Mouse (Mus musculus) megakaryocyte, adult 5-6 weeks (primary cell): ENCODE results near the gene Terb2. TPM values are rescaled to one million over a fixed set of nuclear protein-coding genes. Genes with fewer than 3 reads are reported as not detected.

ENCODE experiments used
- ATAC-seq: 2 replicates; pipeline ENCODE4 v1.8.0; 2016; ENCODE audit warnings: mild to moderate bottlenecking, inconsistent platforms; ENCODE audit not compliant: poor library complexity, severe bottlenecking
- total RNA-seq, 2 experiments: library from RNA; stranded (forward) in 1 of 2; stranded (reverse) in 1 of 2; fragments of 153-499, 151-499 nt in 1 of 2; fragments of 221-1000, 200-1000 nt in 1 of 2; gene quantifications; 2 replicates each; pipeline versions ENCODE4 v1.2.3 to v1.2.4; 2015 to 2017

The Terb2 gene
- total RNA-seq, 2 experiments from 2014 or later, result not detected

DNA sequence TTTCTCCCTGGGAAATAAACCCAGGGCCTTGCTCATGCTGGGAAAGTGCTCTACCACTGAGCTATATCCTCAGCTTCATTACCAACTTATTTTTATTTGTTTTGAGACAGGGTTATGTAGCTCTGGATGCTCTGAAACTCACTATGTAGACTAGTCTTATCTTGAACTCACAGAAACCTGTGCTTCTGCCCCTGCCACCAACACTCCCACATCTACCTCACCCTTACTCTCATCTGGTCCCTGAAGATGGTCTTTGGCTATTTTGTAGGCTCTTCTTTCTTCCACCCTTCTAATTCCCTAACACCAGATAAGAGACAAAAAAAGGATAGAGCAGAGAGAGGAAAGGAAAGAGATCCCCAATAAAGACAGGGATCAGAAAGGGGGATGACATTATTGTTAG lies 37.6 kb downstream of the Terb2 start:
- no peak for ATAC-seq

- ATAC-seq, result no peak
Observed at GRCm38 (mm10) chr2:122230395-122230794, 44.3 kb downstream of the Terb2 start.

DNA sequence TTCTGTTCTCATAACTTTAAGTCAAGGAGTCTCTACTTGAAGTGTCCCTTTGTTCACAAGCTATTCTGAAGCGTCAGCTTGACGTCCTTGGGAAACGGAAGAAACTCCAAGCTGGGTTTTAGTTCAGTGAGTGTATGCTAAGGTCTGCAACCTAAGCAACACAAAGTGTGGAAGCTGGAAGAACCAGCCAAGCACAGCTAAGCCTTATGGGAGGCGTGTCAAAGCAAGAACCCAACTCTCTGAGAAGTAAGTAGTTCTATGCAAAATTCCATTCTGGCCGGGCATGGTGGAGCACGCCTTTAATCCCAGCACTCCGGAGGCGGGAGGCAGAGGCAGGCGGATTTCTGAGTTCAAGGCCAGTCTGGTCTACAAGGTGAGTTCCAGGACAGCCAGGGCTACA lies 45.5 kb downstream of the Terb2 start:
- no peak for ATAC-seq

- no peak for ATAC-seq
Observed at GRCm38 (mm10) chr2:122233341-122233740, 47.3 kb downstream of the Terb2 start.

- ATAC-seq, result peak; percentile 29
Observed at GRCm38 (mm10) chr2:122233759-122234557, 47.9 kb downstream of the Terb2 start.

DNA sequence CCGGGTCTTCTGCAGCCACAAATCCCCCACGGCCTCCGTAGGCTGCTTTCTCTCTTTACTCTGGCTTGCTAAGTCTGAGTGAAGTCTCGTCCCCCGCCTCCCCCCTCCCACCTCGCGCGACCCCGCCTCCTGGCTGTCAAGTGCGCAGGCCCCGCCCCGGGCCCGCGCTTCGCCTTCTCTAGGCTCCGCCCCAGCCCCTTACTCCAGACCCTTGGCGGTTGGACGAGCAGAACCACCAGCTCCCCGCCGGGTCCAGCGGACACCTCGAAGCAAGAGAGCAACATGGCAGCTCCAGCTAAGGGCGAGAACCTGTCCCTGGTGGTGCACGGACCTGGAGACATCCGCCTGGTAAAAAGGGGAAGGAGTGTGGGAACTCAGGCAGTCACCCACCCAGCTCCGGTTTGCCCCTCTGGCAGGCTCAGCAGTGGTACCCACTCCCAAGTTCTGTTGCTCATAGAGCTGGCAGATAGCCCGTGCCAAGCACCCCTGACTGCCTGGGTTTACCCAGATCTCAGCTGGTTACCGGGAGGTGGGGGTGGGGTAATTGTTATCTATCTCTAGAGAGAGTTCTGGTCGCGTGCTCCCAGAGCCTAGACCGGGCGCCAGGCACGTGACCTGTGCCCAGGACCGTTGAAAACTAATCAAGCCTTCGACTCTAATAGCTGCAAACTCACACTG lies 48.7 kb downstream of the Terb2 start, which contains the start of gene Sord:
TSS of gene Sord (plus strand) at position 139 of the 678 bp plus-strand sequence.
- peak; percentile 83 for ATAC-seq

DNA sequence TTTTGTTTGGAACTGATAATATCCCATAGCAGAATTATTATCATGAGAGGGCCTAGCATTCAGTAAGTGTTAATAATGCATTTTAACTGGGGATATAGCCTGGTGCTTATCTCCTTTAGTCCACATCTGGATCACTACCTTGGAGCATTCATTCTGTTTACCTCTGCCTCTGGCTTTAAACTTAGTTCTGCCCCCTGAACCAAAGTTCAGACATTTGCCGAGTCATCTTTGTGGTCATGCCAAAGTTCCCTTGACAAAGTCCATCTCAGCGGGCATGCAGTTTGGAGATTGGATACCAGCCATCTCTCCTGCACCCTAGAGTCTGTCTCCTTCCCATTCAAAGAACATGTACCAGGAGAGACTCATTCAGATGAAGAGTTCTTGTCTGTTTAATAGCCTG lies 49.4 kb downstream of the Terb2 start:
- no peak for ATAC-seq

GRCm38 (mm10) chr2:122236321-122236720 lies 50.2 kb downstream of the Terb2 start:
- no peak for ATAC-seq

- ATAC-seq, result no peak
Observed at GRCm38 (mm10) chr2:122237891-122238470, 51.9 kb downstream of the Terb2 start.

GRCm38 (mm10) chr2:122240735-122241134 lies 54.7 kb downstream of the Terb2 start:
- no peak for ATAC-seq

- ATAC-seq, result no peak
Observed at GRCm38 (mm10) chr2:122241226-122241625, 55.2 kb downstream of the Terb2 start.

- ATAC-seq, result no peak
Observed at GRCm38 (mm10) chr2:122241935-122242334, 55.9 kb downstream of the Terb2 start.

GRCm38 (mm10) chr2:122243671-122244131 lies 57.6 kb downstream of the Terb2 start:
- ATAC-seq, result peak; percentile 95

DNA sequence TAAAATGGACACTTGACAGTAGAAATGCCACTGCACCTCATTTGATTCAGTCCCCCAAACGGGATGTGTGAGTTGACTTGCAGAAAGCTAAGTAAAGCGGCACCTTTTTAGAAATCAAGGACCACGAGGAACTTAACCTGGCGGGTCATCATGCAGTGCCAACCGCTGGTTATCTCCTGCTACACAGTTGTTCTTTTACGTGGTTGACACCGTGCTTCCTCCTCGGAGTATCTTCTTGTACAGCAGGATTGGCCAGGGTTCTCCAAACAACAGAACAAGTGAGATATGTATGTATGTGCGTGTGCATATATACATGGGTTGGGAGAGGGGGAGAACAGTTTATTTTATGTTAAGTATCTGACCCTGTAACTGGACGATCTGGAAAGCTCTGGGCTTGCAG lies 61.7 kb downstream of the Terb2 start:
- ATAC-seq, result no peak

DNA sequence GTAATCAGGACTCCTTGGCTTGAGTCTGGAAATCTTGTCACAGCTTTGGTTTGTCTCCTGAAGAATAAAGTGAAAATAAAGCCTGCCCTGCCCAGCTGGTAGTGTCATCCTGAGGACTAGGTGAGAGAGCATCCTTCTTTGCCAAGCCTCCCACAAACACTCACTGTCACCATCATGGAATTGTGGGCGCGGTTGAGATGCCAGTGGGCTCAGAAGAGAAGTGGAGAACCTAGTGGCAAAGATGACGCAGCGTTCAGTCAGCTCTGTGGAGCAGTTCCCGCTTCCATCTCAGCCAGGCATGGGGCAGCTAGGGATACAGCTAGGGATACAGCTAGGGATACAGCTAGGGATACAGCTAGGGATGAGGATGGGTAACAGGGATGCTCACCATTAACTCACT lies 69.9 kb downstream of the Terb2 start:
- no peak for ATAC-seq

Other genes with a start within 250 kb of the Terb2 start
- gene Ctdspl2, start 230.3 kb upstream of the Terb2 start, total RNA-seq (2015), result 41.3 and 44.9 TPM in 2 replicates
- gene Ctdspl2, start 230.3 kb upstream of the Terb2 start, total RNA-seq (2017), result 57.7 and 69.8 TPM in 2 replicates
- 0.07 and 0.18 TPM in 2 replicates for gene Mageb3, start 230.2 kb upstream of the Terb2 start, total RNA-seq (2015)
- gene Mageb3, start 230.2 kb upstream of the Terb2 start, total RNA-seq (2017), result 0.11 and 0.41 TPM in 2 replicates
- 14.5 and 15.3 TPM in 2 replicates for gene Eif3j1, start 157.7 kb upstream of the Terb2 start, total RNA-seq (2015)
- 16.4 and 17.2 TPM in 2 replicates for gene Eif3j1, start 157.7 kb upstream of the Terb2 start, total RNA-seq (2017)
- 11.2 TPM in 2 replicates for gene Spg11, start 67.9 kb upstream of the Terb2 start, total RNA-seq (2015)
- 14.8 and 15.3 TPM in 2 replicates for gene Spg11, start 67.9 kb upstream of the Terb2 start, total RNA-seq (2017)
- 5,498 and 5,622 TPM in 2 replicates for gene B2m, start 38.6 kb upstream of the Terb2 start, total RNA-seq (2015)
- gene B2m, start 38.6 kb upstream of the Terb2 start, total RNA-seq (2017), result 2,725 and 3,039 TPM in 2 replicates
- not detected in 2 replicates for gene Trim69, start 25.6 kb upstream of the Terb2 start, total RNA-seq (2015)
- 0.33 TPM in 1 of 2 replicates, not detected in the other for gene Trim69, start 25.6 kb upstream of the Terb2 start, total RNA-seq (2017)
- gene Patl2, start 83 bp upstream of the Terb2 start, total RNA-seq (2015), result not detected in 2 replicates
- not detected in 2 replicates for gene Patl2, start 83 bp upstream of the Terb2 start, total RNA-seq (2017)
- gene Sord, start 48.5 kb downstream of the Terb2 start, total RNA-seq (2015), result 26.3 and 27.8 TPM in 2 replicates
- 34.9 and 36.1 TPM in 2 replicates for gene Sord, start 48.5 kb downstream of the Terb2 start, total RNA-seq (2017)
- gene Duox2, start 112.2 kb downstream of the Terb2 start, total RNA-seq (2015), result not detected in 2 replicates
- gene Duox2, start 112.2 kb downstream of the Terb2 start, total RNA-seq (2017), result not detected in 2 replicates
- gene Duoxa2, start 112.6 kb downstream of the Terb2 start, total RNA-seq (2015), result not detected in 2 replicates
- gene Duoxa2, start 112.6 kb downstream of the Terb2 start, total RNA-seq (2017), result not detected in 2 replicates
- gene Duoxa1, start 127.5 kb downstream of the Terb2 start, total RNA-seq (2015), result not detected in 2 replicates
- not detected in 2 replicates for gene Duoxa1, start 127.5 kb downstream of the Terb2 start, total RNA-seq (2017)
- gene Duox1, start 129.4 kb downstream of the Terb2 start, total RNA-seq (2015), result not detected in 2 replicates
- gene Duox1, start 129.4 kb downstream of the Terb2 start, total RNA-seq (2017), result not detected in 2 replicates
- gene Shf, start 182.9 kb downstream of the Terb2 start, total RNA-seq (2015), result 0.31 and 2.1 TPM in 2 replicates
- 0.81 and 1.5 TPM in 2 replicates for gene Shf, start 182.9 kb downstream of the Terb2 start, total RNA-seq (2017)
- gene Slc28a2, start 240.2 kb downstream of the Terb2 start, total RNA-seq (2015), result 9.8 and 11.4 TPM in 2 replicates
- gene Slc28a2, start 240.2 kb downstream of the Terb2 start, total RNA-seq (2017), result 12.6 and 14.9 TPM in 2 replicates